Mouse (Mus musculus) ovary, postnatal 36 days (tissue): ENCODE results near the gene Tspan9.

Source experiments
- DNase-seq: peaks from one replicate; pipeline ENCODE4 v3.0.0; 2022; ENCODE audit warnings: low spot score, mixed read lengths

Gene Tspan9

GRCm38 (mm10) chr6:127923296-127923695 lies 220.1 kb downstream of the Tspan9 start:
- no peak for DNase-seq

GRCm38 (mm10) chr6:127921996-127922395 lies 221.4 kb downstream of the Tspan9 start:
- no peak for DNase-seq

GRCm38 (mm10) chr6:127920652-127921051 lies 222.7 kb downstream of the Tspan9 start:
- peak; percentile 74 for DNase-seq

- DNase-seq = no peak
These were observed 223.9 kb downstream of the Tspan9 start for GRCm38 (mm10) chr6:127919491-127919890.

- DNase-seq = no peak
These were observed 225.7 kb downstream of the Tspan9 start for GRCm38 (mm10) chr6:127917712-127918111.

GRCm38 (mm10) chr6:127916993-127917392 lies 226.4 kb downstream of the Tspan9 start:
- DNase-seq = no peak

GRCm38 (mm10) chr6:127912938-127913337 lies 230.5 kb downstream of the Tspan9 start:
- no peak for DNase-seq

GRCm38 (mm10) chr6:127911687-127912086 lies 231.7 kb downstream of the Tspan9 start:
- no peak for DNase-seq
